Mouse (Mus musculus) midbrain, embryonic 11.5 days (tissue): ENCODE results near the gene Stard13. TPM values are rescaled to one million over a fixed set of nuclear protein-coding genes. Genes with fewer than 3 reads are reported as not detected.
A peak's percentile ranks its signal among the peaks of the same experiment; 100 is the strongest.

Experiments used
- ATAC-seq: fragments of 200-750 bp; cut with Nextera tagmentation; 2 replicates; pipeline ENCODE4 v1.8.0; 2017; ENCODE audit warnings: moderate TSS enrichment, moderate library complexity; ENCODE audit not compliant: low FRiP score
- DNase-seq: peaks from one replicate; pipeline ENCODE4 v3.0.0; 2015; ENCODE audit warnings: low spot score; ENCODE audit errors: missing footprints
- H3K27ac ChIP-seq: fragments of 300-500 bp; sonication (generic); 2 replicates; pipeline ENCODE4 v1.5.1; 2014; ENCODE audit warnings: low read depth, low read length
- H3K27me3 ChIP-seq: fragments of 300-500 bp; sonication (generic); 2 replicates; pipeline ENCODE4 v1.6.1; 2014; ENCODE audit warnings: mild to moderate bottlenecking, low read length, moderate library complexity, mixed read lengths; ENCODE audit not compliant: control insufficient read depth, insufficient read depth
- H3K36me3 ChIP-seq: fragments of 300-500 bp; sonication (generic); 2 replicates; pipeline ENCODE4 v1.6.1; 2014; ENCODE audit warnings: mild to moderate bottlenecking, low read length, moderate library complexity, mixed read lengths; ENCODE audit not compliant: control insufficient read depth, insufficient read depth
- H3K4me1 ChIP-seq: fragments of 300-500 bp; sonication (generic); 2 replicates; pipeline ENCODE4 v1.6.1; 2014; ENCODE audit warnings: low read length; ENCODE audit not compliant: control insufficient read depth, insufficient read depth
- H3K4me2 ChIP-seq: fragments of 300-500 bp; sonication (generic); 2 replicates; pipeline ENCODE4 v1.6.1; 2014; ENCODE audit warnings: mild to moderate bottlenecking, moderate library complexity
- H3K4me3 ChIP-seq: fragments of 300-500 bp; sonication (generic); 2 replicates; pipeline ENCODE4 v1.5.1; 2014; ENCODE audit warnings: low read depth, low read length
- H3K9ac ChIP-seq: fragments of 300-500 bp; sonication (generic); 2 replicates; pipeline ENCODE4 v1.6.1; 2014; ENCODE audit warnings: low read length
- H3K9me3 ChIP-seq: fragments of 300-500 bp; sonication (generic); 2 replicates; pipeline ENCODE4 v1.6.1; 2016; ENCODE audit warnings: low read length; ENCODE audit not compliant: control insufficient read depth
- WGBS: fragments of 180-500 bp; shearing (Covaris S2); extraction: QIAGEN DNeasy Blood & Tissue Kit; methylation state at CpG from one replicate; pipeline ENCODE4 v1.1.7; 2014; 5-methylcytosine and 5-hydroxymethylcytosine counted together
- polyA plus RNA-seq: library from polyadenylated mRNA; unstranded; fragments of >200 nt; fragmentation: Nextera tagmentation; extraction: Ambion mirVana; gene quantifications from 2 replicates; pipeline ENCODE4 v1.2.1, GENCODE M21; 2014

The Stard13 gene
- polyA plus RNA-seq, 1 experiment from 2014 or later = 2.9 TPM

GRCm38 (mm10) chr5:151232576-151233299 is 898 bp downstream of the Stard13 start:
- Histone ChIP-seq H3K4me1 (peaks cover 3% of the 10 kb centered on the region; the same call in 1 of the 2 replicates), H3K4me2 (peak overlapping the region; percentile 92), H3K9ac (no peak overlapping the region), H3K4me3 (peak overlapping the region; percentile 45), H3K27ac (no peak overlapping the region), H3K9me3 (no peaks in the 10 kb centered on the region), H3K36me3 (no peaks in the 10 kb centered on the region), H3K27me3 (peaks cover 8% of the 10 kb centered on the region)
- DNase-seq = no peak
- WGBS = 23% methylated on average over 12 of the region's 13 CpGs
- ATAC-seq = peak; percentile 33

- Histone ChIP-seq H3K4me1 (peaks cover 3% of the 10 kb centered on the region; the same call in 1 of the 2 replicates), H3K4me2 (no peak overlapping the region), H3K4me3 (no peak overlapping the region), H3K9ac (no peak overlapping the region), H3K9me3 (no peaks in the 10 kb centered on the region), H3K27ac (no peak overlapping the region), H3K27me3 (peaks cover 8% of the 10 kb centered on the region), H3K36me3 (no peaks in the 10 kb centered on the region)
- WGBS = 91% methylated on average over 7 of the region's 7 CpGs
- DNase-seq (no peak), ATAC-seq (no peak)
Measured at GRCm38 (mm10) chr5:151231861-151232260, 1.8 kb downstream of the Stard13 start.

- Histone ChIP-seq H3K4me2 (no peak overlapping the region), H3K27ac (no peak overlapping the region), H3K36me3 (no peaks in the 10 kb centered on the region), H3K4me1 (peaks cover 3% of the 10 kb centered on the region; the same call in 1 of the 2 replicates), H3K9ac (no peak overlapping the region), H3K27me3 (peaks cover 8% of the 10 kb centered on the region), H3K9me3 (no peaks in the 10 kb centered on the region), H3K4me3 (no peak overlapping the region)
- WGBS = 84% methylated on average over 4 of the region's 4 CpGs
- ATAC-seq = no peak
- DNase-seq = no peak
Measured at GRCm38 (mm10) chr5:151231411-151231810, 2.2 kb downstream of the Stard13 start.

- no peak for ATAC-seq
Measured at GRCm38 (mm10) chr5:151230427-151230826, 3.2 kb downstream of the Stard13 start.

GRCm38 (mm10) chr5:151228367-151229005 is 5.2 kb downstream of the Stard13 start:
- DNase-seq (no peak), ATAC-seq (no peak)
- Histone ChIP-seq H3K27ac (no peak overlapping the region), H3K36me3 (no peaks in the 10 kb centered on the region), H3K4me1 (peaks cover 3% of the 10 kb centered on the region; the same call in 1 of the 2 replicates), H3K4me2 (no peak overlapping the region), H3K9ac (no peak overlapping the region), H3K4me3 (no peak overlapping the region), H3K9me3 (no peaks in the 10 kb centered on the region), H3K27me3 (peaks cover 8% of the 10 kb centered on the region)
- WGBS = 72% methylated on average over 13 of the region's 13 CpGs

More at GRCm38 (mm10) chr5:151230427-151230826, 3.2 kb downstream of the Stard13 start:
- Histone ChIP-seq H3K4me3 (no peak overlapping the region), H3K4me2 (no peak overlapping the region), H3K27ac (no peak overlapping the region), H3K9me3 (no peaks in the 10 kb centered on the region), H3K27me3 (peaks cover 8% of the 10 kb centered on the region), H3K9ac (no peak overlapping the region), H3K36me3 (no peaks in the 10 kb centered on the region), H3K4me1 (peaks cover 3% of the 10 kb centered on the region; the same call in 1 of the 2 replicates)
- no peak for DNase-seq
- 91% methylated on average over 4 of the region's 4 CpGs for WGBS

GRCm38 (mm10) chr5:151223696-151224366 is 9.8 kb downstream of the Stard13 start:
- WGBS = 66% methylated on average over 4 of the region's 4 CpGs
- no peak overlapping the region for H3K4me2 ChIP-seq

GRCm38 (mm10) chr5:151222791-151223190 is 10.8 kb downstream of the Stard13 start:
- H3K36me3 ChIP-seq = no peaks in the 10 kb centered on the region
- H3K4me1 ChIP-seq = no peaks in the 10 kb centered on the region; the same call in 1 of the 2 replicates
- H3K9ac ChIP-seq = no peak overlapping the region
- no peak for DNase-seq
- no peak overlapping the region for H3K4me3 ChIP-seq
- H3K4me2 ChIP-seq = no peak overlapping the region
- H3K27ac ChIP-seq = no peak overlapping the region
- H3K27me3 ChIP-seq = no peaks in the 10 kb centered on the region
- WGBS = 97% methylated on average over 1 of the region's 1 CpGs
- ATAC-seq = no peak
- H3K9me3 ChIP-seq = no peaks in the 10 kb centered on the region

More at GRCm38 (mm10) chr5:151223696-151224366, 9.8 kb downstream of the Stard13 start:
- ATAC-seq = no peak
- Histone ChIP-seq H3K9ac (no peak overlapping the region), H3K36me3 (no peaks in the 10 kb centered on the region), H3K9me3 (no peaks in the 10 kb centered on the region), H3K4me1 (no peaks in the 10 kb centered on the region), H3K27ac (no peak overlapping the region), H3K27me3 (no peaks in the 10 kb centered on the region), H3K4me3 (no peak overlapping the region)
- DNase-seq = no peak

GRCm38 (mm10) chr5:151218689-151219115 is 14.9 kb downstream of the Stard13 start:
- ATAC-seq = peak; percentile 88
- Histone ChIP-seq H3K4me2 (no peak overlapping the region), H3K36me3 (no peaks in the 10 kb centered on the region), H3K9ac (no peak overlapping the region), H3K27ac (no peak overlapping the region), H3K27me3 (no peaks in the 10 kb centered on the region), H3K9me3 (no peaks in the 10 kb centered on the region), H3K4me3 (no peak overlapping the region), H3K4me1 (no peaks in the 10 kb centered on the region; the same call in 1 of the 2 replicates)
- DNase-seq = no peak
- 16% methylated on average over 6 of the region's 6 CpGs for WGBS

GRCm38 (mm10) chr5:151213097-151213496 is 20.5 kb downstream of the Stard13 start:
- DNase-seq (no peak), ATAC-seq (no peak)
- Histone ChIP-seq H3K4me3 (no peak overlapping the region), H3K9ac (no peak overlapping the region), H3K27me3 (no peaks in the 10 kb centered on the region), H3K4me1 (no peaks in the 10 kb centered on the region), H3K9me3 (no peaks in the 10 kb centered on the region), H3K36me3 (no peaks in the 10 kb centered on the region), H3K27ac (no peak overlapping the region), H3K4me2 (no peak overlapping the region)
- WGBS = 86% methylated on average over 3 of the region's 3 CpGs
